Mouse (Mus musculus) limb, embryonic 11.5 days (tissue): ENCODE measurements at regions not wholly inside any gene's neighbourhood (a gene's known extent, or its start where the extent isn't known, plus 50 kb on each side); places are given as distances from the start of the nearest gene placed in this dataset.

Source experiments
- ATAC-seq: fragments of 200-750 bp; cut with Nextera tagmentation; 2 replicates; pipeline ENCODE4 v1.8.0; 2017; ENCODE audit warnings: low read depth; ENCODE audit not compliant: insufficient number of reproducible peaks, low FRiP score, low TSS enrichment
- DNase-seq: peaks from one replicate; pipeline ENCODE4 v3.0.0-alpha.2; 2015; ENCODE audit warnings: low spot score
- H3K27ac ChIP-seq: fragments of 300-500 bp; sonication (generic); replicated peaks from 2 replicates; pipeline ENCODE4 v1.5.1; 2014; ENCODE audit warnings: low read depth, mild to moderate bottlenecking, low read length
- H3K27me3 ChIP-seq: fragments of 300-500 bp; sonication (generic); 2 replicates; pipeline ENCODE4 v1.6.1; 2014; ENCODE audit warnings: mild to moderate bottlenecking, low read length, mixed read lengths; ENCODE audit not compliant: control insufficient read depth, insufficient read depth
- H3K36me3 ChIP-seq: fragments of 300-500 bp; sonication (generic); 2 replicates; pipeline ENCODE4 v1.6.1; 2014; ENCODE audit warnings: mild to moderate bottlenecking, low read length, moderate library complexity, mixed read lengths; ENCODE audit not compliant: control insufficient read depth, insufficient read depth
- H3K4me1 ChIP-seq: fragments of 300-500 bp; sonication (generic); 2 replicates; pipeline ENCODE4 v1.6.1; 2014; ENCODE audit warnings: low read length, mixed read lengths; ENCODE audit not compliant: control insufficient read depth, insufficient read depth
- H3K4me2 ChIP-seq: fragments of 300-500 bp; sonication (generic); 2 replicates; pipeline ENCODE4 v1.6.1; 2014; ENCODE audit warnings: low read depth, mild to moderate bottlenecking, moderate library complexity; ENCODE audit not compliant: severe bottlenecking
- H3K4me3 ChIP-seq: fragments of 300-500 bp; sonication (generic); 2 replicates; pipeline ENCODE4 v1.5.1; 2014; ENCODE audit warnings: low read depth, low read length
- H3K9ac ChIP-seq: fragments of 300-500 bp; sonication (generic); 2 replicates; pipeline ENCODE4 v1.6.1; 2014; ENCODE audit warnings: mild to moderate bottlenecking, low read length
- H3K9me3 ChIP-seq: fragments of 300-500 bp; sonication (generic); 2 replicates; pipeline ENCODE4 v1.6.1; 2016; ENCODE audit warnings: low read length; ENCODE audit not compliant: control insufficient read depth
- WGBS: fragments of 180-500 bp; shearing (Covaris S2); extraction: QIAGEN DNeasy Blood & Tissue Kit; methylation state at CpG from one replicate; pipeline ENCODE4 v1.1.7; 2014; 5-methylcytosine and 5-hydroxymethylcytosine counted together

DNA sequence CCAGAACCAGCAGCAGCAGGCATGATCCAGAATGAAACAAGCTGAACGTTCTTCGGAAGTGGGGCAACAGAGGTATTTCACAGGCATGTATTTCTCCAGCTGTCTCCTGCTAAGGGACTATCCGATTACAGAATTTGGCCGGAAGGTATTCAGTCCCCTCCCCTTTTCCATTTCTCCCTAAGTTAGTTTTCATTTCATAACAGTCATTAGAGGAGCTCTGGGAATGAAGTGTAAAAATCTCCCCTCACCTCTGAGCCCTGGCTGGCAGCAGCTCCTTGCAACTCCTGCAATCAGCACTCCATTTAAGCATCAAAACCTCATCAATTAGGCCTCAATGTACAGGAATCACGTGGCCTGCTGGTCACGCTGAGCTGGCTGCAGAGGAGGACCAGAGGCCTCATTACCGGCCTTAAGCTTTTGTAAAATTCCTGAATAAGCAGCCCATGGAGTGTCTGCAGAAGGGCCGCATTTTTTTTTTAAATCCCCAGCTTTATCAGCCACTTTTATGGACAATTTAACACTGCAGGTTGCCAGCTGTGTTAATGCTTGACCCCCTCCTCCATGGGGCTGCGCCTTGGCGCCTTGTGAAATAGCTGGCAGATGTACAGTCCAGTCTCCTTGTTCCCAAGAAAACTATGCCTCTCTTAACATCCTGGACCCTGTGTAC is 456.1 kb upstream of the Kirrel3 start:
- peak; percentile 83 for DNase-seq
- H3K4me3 ChIP-seq, result no peak overlapping the region
- H3K9ac ChIP-seq, result no peak overlapping the region
- no peaks in the 10 kb centered on the region for H3K27me3 ChIP-seq
- no peaks in the 10 kb centered on the region for H3K36me3 ChIP-seq
- H3K4me2 ChIP-seq, result no peak overlapping the region
- no peak overlapping the region for H3K27ac ChIP-seq
- 20% methylated on average over 10 of the region's 10 CpGs for WGBS
- H3K9me3 ChIP-seq, result no peaks in the 10 kb centered on the region
- 0 out of 2 replicates have a peak, but pooled peaks cover 3% of the 10 kb centered on the region for H3K4me1 ChIP-seq
- ATAC-seq, result peak; percentile 84

DNA sequence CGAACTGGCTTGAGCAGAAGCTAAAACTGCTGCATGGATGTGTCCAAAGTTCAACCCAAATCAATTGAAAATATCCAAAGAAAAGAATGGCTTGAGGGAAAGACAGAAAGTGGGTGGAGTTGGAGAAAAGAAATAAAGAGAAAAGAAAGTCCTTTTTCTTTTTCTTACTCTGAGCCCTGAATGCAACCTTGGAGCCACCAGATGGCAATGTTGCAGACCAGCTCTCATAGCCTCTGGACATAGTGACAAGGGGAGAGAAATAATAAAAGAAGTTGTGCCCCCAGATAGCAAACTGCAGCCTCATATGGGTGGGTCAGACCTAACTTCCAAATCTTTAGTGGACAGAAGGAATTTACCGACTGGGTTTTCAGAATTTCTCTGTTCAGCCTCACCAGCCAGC is 431.3 kb upstream of the Kirrel3 start:
- Histone ChIP-seq H3K36me3 (no peaks in the 10 kb centered on the region), H3K4me3 (no peak overlapping the region), H3K4me1 (no peaks in the 10 kb centered on the region), H3K27me3 (no peaks in the 10 kb centered on the region), H3K9me3 (no peaks in the 10 kb centered on the region), H3K27ac (no peak overlapping the region), H3K9ac (no peak overlapping the region), H3K4me2 (no peak overlapping the region)
- WGBS, result 57% methylated on average over 2 of the region's 2 CpGs
- ATAC-seq (no peak; the same call in 1 of the 2 replicates), DNase-seq (peak; percentile 30)
